Mouse (Mus musculus) kidney, embryonic 14.5 days (tissue): ENCODE data around the gene Raet1d. TPM values are rescaled to one million over a fixed set of nuclear protein-coding genes. Genes with fewer than 3 reads are reported as not detected.
"Not testable (repeated sequence)": the region's sequence is repeated elsewhere in the genome, so short reads cannot be mapped to it uniquely, and the experiment has no call there.

ENCODE experiments used
- ATAC-seq: fragments of 200-750 bp; cut with Nextera tagmentation; 2 replicates; pipeline ENCODE4 v1.8.0; 2017; ENCODE audit warnings: moderate number of reproducible peaks, mild to moderate bottlenecking, moderate TSS enrichment, moderate library complexity; ENCODE audit not compliant: low FRiP score, low TSS enrichment
- H3K27ac ChIP-seq: fragments of 300-500 bp; sonication (generic); 2 replicates; pipeline ENCODE4 v1.5.1; 2014; ENCODE audit warnings: low read depth, mild to moderate bottlenecking, low read length, moderate library complexity, mixed read lengths
- H3K27me3 ChIP-seq: fragments of 300-500 bp; sonication (generic); 2 replicates; pipeline ENCODE4 v1.6.1; 2014; ENCODE audit warnings: mild to moderate bottlenecking, low read length; ENCODE audit not compliant: control insufficient read depth, insufficient read depth
- H3K36me3 ChIP-seq: fragments of 300-500 bp; sonication (generic); 2 replicates; pipeline ENCODE4 v1.6.1; 2014; ENCODE audit warnings: low read length, mixed read lengths; ENCODE audit not compliant: control insufficient read depth, insufficient read depth
- H3K4me1 ChIP-seq: fragments of 300-500 bp; sonication (generic); 2 replicates; pipeline ENCODE4 v1.6.1; 2014; ENCODE audit warnings: low read length, mixed read lengths; ENCODE audit not compliant: control insufficient read depth, insufficient read depth
- H3K4me2 ChIP-seq: fragments of 300-500 bp; sonication (generic); replicated peaks from 2 replicates; pipeline ENCODE4 v1.6.1; 2014; ENCODE audit warnings: low read depth, mild to moderate bottlenecking, low read length
- H3K4me3 ChIP-seq: fragments of 300-500 bp; sonication (generic); 2 replicates; pipeline ENCODE4 v1.5.1; 2014; ENCODE audit warnings: mild to moderate bottlenecking, low read length
- H3K9ac ChIP-seq: fragments of 300-500 bp; sonication (generic); 2 replicates; pipeline ENCODE4 v1.6.1; 2014; ENCODE audit warnings: low read depth, mild to moderate bottlenecking, low read length, moderate library complexity
- H3K9me3 ChIP-seq: fragments of 300-500 bp; sonication (generic); 2 replicates; pipeline ENCODE4 v1.6.1; 2016; ENCODE audit warnings: low read length; ENCODE audit not compliant: control insufficient read depth
- WGBS: fragments of 180-500 bp; shearing (Covaris S2); extraction: QIAGEN DNeasy Blood & Tissue Kit; methylation state at CpG from one replicate; pipeline ENCODE4 v1.1.7; 2014; 5-methylcytosine and 5-hydroxymethylcytosine counted together
- polyA plus RNA-seq: library from polyadenylated mRNA; unstranded; fragments of >200 nt; fragmentation: Nextera tagmentation; extraction: Ambion mirVana; gene quantifications from 2 replicates; pipeline ENCODE4 v1.2.1, GENCODE M21; 2014

Gene Raet1d
- polyA plus RNA-seq, 1 experiment from 2014 or later, result 15.9 TPM

GRCm38 (mm10) chr10:22364915-22365314 is 4.6 kb downstream of the Raet1d start:
- 77% methylated on average over 2 of the region's 2 CpGs for WGBS
- H3K4me3 ChIP-seq, result not testable (repeated sequence)

DNA sequence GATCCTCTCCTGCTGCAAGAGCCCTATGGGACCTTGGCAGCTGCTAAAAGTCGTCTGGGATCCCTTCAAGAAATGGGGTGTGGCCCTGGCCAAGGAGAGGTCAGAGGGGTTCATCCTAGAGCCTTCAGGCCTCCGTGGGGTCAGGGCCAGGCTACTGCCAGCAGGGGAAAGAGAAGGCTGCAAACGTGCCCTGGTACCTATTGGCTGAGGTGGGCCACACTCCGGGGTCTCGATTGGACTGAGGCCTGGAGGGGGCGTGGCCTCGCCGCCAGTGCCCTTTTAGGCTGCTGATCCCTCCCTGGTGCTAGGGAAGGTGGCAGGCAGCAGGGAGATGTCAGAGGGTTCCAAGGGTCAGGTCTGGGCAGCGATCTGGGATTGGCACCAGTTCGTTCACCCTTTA is 20.9 kb downstream of the Raet1d start:
- H3K36me3 ChIP-seq, H3K4me3 ChIP-seq, H3K9ac ChIP-seq, H3K27me3 ChIP-seq, H3K27ac ChIP-seq, H3K4me2 ChIP-seq, H3K4me1 ChIP-seq, H3K9me3 ChIP-seq: not testable (repeated sequence)
- peak; percentile 40; the same call in 1 of the 2 replicates for ATAC-seq
- 4% methylated on average over 6 of the region's 10 CpGs for WGBS

More at GRCm38 (mm10) chr10:22364915-22365314, 4.6 kb downstream of the Raet1d start:
- H3K4me2 ChIP-seq, ATAC-seq, H3K27me3 ChIP-seq, H3K4me1 ChIP-seq, H3K27ac ChIP-seq, H3K36me3 ChIP-seq, H3K9ac ChIP-seq, H3K9me3 ChIP-seq: not testable (repeated sequence)

- 86% methylated on average over 7 of the region's 7 CpGs for WGBS
- ATAC-seq, result not testable (repeated sequence)
These were observed 29.8 kb downstream of the Raet1d start for GRCm38 (mm10) chr10:22390146-22390545.

GRCm38 (mm10) chr10:22391616-22392015 is 31.3 kb downstream of the Raet1d start:
- ATAC-seq, H3K9ac ChIP-seq, H3K4me1 ChIP-seq, H3K27me3 ChIP-seq, H3K36me3 ChIP-seq, H3K4me2 ChIP-seq, H3K9me3 ChIP-seq, H3K27ac ChIP-seq, H3K4me3 ChIP-seq: not testable (repeated sequence)
- whole genome bisulfite sequencing, result 72% methylated on average over 2 of the region's 5 CpGs

More at GRCm38 (mm10) chr10:22390146-22390545, 29.8 kb downstream of the Raet1d start:
- not testable (repeated sequence) for H3K9me3 ChIP-seq, H3K9ac ChIP-seq, H3K4me2 ChIP-seq, H3K27me3 ChIP-seq, H3K4me3 ChIP-seq, H3K4me1 ChIP-seq, H3K36me3 ChIP-seq, H3K27ac ChIP-seq

GRCm38 (mm10) chr10:22393028-22393824 is 32.9 kb downstream of the Raet1d start:
- not testable (repeated sequence) for H3K9ac ChIP-seq, H3K4me3 ChIP-seq, H3K36me3 ChIP-seq, H3K27ac ChIP-seq, H3K4me1 ChIP-seq, H3K9me3 ChIP-seq, H3K4me2 ChIP-seq, ATAC-seq, H3K27me3 ChIP-seq
- no CpG with 5 or more reads among the region's 2 CpGs for WGBS

DNA sequence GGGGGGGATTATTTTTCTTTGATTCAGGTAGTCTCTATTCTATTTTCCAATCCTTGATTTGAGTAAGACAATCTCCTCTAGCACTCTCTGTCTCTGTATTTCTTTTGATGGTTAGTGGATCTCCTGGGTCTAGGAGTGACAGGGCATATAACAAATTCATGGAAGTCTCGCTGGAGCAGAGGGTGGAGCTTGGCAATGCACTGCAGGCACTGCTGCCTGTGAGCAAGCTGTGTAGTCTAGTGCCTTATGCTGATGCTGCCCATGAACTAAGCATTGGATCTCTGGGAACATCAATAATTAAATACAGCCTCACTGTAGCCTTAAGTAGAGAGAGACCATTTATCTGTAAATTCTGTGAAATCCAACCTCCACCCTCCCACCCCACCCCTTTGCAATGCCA is 36.3 kb downstream of the Raet1d start:
- H3K9ac ChIP-seq, ATAC-seq, H3K9me3 ChIP-seq, H3K4me1 ChIP-seq, H3K27me3 ChIP-seq, H3K4me2 ChIP-seq, H3K27ac ChIP-seq, H3K4me3 ChIP-seq, H3K36me3 ChIP-seq: not testable (repeated sequence)
- 11% methylated on average over 1 of the region's 1 CpGs for WGBS

GRCm38 (mm10) chr10:22402225-22402917 is 42.0 kb downstream of the Raet1d start:
- H3K9ac ChIP-seq, H3K27me3 ChIP-seq, H3K4me2 ChIP-seq, H3K36me3 ChIP-seq, H3K4me3 ChIP-seq, H3K9me3 ChIP-seq, H3K4me1 ChIP-seq, H3K27ac ChIP-seq: not testable (repeated sequence)
- peak; percentile 87 for ATAC-seq
- under 1% methylated on average over 8 of the region's 11 CpGs for WGBS

DNA sequence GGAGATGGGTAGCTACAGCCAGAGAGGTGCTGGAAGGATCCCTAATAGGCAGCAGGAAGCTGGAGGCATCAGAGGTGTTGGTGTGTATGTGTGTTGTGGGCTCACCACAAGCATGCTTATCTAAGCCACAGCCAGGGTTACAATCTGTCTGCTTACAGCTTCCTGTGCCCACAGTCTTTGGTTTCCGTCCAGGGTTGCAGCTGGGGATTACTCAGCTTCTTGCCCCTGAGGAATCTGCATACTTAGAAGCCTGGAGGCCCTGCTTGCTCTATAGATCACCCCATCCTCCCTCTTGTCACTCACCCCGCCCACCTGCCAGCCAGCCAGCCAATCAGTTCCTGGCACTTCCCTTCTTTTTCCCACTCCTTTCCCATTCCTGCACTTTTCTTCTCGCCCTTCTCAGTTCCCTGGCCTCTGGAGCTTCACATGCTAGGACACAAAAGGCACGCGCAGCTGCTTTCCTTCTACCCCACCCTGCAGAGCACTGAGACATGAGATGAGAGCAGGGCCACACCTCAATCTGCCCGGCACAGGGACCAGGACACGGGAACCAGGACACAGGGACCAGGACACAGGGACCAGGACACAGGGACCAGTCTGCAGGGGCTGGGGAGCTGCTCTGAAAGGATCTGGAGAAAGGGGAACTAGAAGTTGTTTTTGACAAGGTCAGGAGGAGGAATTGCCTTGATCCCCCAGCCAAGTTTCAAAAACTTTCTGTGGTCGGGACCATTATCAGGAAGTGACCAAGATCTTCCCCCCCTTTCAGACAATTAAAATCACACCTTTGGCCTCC is 53.5 kb downstream of the Raet1d start:
- WGBS, result 9% methylated on average over 1 of the region's 8 CpGs
- not testable (repeated sequence) for H3K27me3 ChIP-seq, H3K4me3 ChIP-seq, H3K9me3 ChIP-seq, H3K4me1 ChIP-seq, H3K36me3 ChIP-seq, H3K9ac ChIP-seq, H3K4me2 ChIP-seq, H3K27ac ChIP-seq
- ATAC-seq, result peak; percentile 81; the same call in 1 of the 2 replicates
